Mouse (Mus musculus): Measurements from ENCODE around the gene Zdhhc12.
A peak's percentile ranks its signal among the peaks of the same experiment; 100 is the strongest.

Zdhhc12 gene

DNA sequence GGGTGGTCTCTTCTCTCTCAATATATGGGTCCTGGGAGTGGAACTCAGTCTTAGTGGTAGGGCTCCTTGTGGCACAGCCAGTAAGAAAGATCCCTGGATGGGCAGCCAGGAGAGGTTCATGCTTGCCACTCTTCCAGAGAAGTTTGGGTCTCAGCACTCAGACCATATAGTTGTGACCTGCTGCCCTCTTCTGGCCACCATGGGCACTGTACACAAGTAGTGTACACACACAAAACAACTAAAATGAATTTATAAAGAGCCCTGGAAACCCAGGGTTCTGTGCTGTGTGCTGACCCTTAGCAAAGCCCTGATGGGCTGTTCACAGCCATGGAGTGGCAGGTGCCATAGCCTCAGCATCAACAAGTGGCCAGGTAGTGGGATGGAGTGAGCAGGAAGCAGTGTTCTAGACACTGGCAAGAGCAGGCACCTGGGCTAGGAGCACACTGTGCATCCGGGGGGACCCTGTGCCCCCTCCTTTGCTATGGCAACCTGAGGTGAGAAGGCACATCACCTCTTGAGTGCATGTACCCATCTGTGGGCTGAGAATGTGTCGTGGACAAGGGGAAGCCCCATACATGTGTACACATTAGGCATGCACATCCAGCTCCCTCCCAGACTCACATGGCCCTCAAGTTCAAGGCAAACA, 2.6 kb upstream of the Zdhhc12 start:
- no peak for DNase-seq (ENCODE audit: low spot score)

DNA sequence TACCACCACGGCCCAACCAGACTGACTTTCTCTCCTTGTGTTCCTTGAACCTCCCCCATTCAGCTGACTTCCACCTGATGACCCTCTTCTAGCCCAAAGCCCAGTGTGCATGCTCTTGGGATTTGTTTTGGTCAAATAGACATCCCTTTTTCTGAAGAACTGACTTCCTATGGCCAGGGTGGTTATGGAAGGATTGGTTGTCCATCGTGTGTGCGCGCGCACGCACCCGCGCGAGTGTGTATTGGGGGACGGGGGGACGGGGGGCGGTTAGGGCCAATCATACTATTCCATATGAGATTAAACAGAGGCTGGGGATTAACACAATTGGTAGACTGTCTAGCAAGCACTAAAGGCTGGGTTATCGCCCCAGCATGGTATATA, 750 bp upstream of the Zdhhc12 start:
- DNase-seq (ENCODE audit: low spot score), result no peak

DNA sequence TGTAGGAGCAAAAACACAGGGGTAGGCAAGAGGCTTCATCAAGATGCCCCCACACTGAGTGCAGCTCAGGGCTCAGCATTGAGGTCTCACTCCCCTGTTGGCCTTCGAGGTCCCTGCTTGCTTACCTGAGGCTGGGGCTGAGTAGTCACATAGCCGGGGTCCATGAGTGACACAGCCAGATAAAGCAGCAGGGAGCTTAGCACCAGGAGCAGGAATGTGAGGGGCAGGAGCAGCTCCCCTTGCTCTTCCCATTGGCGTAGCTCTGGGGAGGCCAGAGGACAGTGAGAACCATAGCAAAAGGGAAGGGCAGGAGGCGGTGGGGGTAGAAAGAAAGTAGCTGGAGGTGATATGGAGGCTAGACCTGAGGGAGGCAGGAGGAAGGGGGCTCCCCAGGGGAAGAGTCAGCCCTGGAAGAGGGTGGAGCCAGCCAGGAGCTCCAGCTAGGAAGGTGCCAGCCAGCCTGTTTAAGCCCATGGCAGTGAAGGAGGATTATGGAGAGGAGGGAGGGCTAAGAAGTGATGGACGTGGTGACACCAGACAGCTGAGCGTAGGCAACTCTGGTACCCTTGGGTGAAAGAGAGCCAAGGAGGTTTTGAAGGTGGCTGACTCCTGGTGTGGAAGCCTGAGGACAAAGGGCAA, 1.0 kb downstream of the Zdhhc12 start:
- DNase-seq (ENCODE audit: low spot score), result no peak

DNA sequence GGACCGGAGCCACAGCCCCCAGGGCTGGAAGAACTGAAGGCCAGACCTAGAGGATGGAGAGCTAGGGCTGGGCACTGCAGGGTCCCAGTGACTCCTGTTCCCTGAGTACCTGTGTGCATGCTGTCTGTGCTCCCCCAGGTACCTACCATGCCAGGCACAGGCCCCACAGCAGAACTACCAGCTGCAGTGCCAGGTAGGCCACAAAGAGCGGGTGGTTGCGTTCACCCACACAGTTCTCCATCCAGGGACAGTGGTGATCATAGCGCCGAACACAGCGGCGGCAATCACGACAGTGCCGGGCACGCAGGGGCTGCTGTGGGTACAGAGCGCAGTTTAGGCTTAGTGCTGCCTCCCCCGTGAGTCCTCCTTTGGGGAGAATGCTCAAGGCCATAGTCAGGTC, 1.9 kb downstream of the Zdhhc12 start:
- no peak for DNase-seq (ENCODE audit: low spot score)

DNA sequence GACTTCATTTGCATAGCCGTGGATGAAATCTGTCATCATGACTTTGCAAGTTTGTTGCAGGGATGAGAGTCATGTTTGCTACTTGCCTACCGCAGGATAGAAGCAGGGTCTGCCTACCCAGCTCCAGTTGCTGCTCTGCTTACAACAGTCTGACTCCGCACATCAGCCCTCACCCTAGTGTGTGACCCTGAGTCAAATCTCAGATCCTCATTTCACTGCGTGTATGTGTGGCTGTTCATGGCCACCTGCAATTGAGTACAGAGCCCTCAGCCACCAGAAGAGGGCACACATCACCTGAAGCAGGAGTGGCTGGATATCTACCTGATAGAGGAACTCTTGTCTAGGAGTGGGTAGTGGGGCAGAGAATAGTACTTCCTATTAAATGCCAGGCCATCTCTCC, 6.1 kb downstream of the Zdhhc12 start:
- no peak for DNase-seq (ENCODE audit: low spot score)

DNA sequence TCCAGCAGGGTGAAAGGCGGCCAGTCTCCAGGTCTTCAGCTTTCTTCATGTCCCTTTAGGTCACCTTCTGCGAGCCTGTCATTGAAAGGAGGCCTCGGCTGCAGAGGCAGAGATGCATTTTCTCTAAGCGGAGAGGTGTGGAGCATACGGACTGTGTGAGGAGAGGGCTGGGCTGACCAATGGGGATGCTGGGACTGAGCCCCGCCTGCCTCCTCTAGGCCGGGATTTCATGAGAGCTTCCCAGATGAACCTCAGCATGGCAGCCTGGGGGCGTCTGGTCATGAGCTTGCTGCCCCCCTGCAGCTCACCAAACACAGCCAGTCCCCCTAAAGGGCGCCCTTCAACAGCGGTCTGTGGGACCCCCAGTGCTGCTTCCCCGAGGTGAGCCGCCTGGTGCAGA, 8.8 kb downstream of the Zdhhc12 start:
- DNase-seq (ENCODE audit: low spot score), result no peak

DNA sequence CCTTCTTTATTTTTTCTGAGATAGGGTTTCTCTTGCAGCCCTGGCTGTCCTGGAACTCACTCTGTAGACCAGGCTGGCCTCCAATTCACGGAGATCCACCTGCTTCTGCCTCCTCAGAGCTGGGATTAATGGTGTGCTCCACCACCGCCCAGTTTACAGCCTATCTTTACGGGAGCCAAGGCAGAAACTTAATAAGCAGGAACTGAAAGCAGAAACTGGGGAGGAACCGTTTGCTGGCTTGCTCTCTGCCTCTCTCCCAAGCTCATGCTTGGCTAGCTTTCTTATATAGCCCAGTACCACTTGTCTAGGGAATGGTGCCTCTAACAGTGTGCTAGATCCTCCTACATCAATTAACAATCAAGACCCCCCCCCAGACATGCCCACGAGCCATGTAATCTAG, 9.3 kb downstream of the Zdhhc12 start:
- no peak for DNase-seq (ENCODE audit: low spot score)

DNA sequence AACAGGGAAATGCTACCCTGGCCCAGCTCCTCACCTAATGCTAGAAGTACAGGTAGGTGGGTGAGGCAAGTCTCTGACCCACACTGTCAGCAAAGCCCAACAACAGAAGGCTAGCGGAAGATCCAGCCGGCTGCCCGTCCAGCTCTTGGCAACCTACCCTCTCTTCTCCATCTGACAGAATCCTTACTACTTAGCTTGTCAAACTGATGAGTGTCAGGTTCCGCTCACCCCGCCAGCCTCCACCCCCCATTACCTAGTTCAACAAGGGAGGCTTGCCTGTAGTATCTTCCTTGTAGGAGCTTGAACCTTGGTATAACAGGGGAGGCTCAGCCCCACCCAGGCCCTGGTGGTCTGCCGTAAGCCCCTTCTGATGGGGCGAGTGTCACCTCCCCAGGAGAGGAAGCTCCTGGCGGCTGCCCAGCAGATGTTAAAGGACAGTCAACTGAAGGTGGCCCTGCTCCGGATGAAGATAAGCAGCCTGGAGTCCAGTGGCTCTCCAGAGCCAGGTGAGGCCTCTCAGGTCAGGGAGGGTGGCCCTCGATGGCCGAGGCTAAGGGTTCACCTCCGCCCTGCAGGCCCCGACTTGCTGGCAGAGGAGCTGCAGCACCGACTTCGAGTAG, 13.2 kb downstream of the Zdhhc12 start:
- no peak for DNase-seq (ENCODE audit: low spot score)

DNA sequence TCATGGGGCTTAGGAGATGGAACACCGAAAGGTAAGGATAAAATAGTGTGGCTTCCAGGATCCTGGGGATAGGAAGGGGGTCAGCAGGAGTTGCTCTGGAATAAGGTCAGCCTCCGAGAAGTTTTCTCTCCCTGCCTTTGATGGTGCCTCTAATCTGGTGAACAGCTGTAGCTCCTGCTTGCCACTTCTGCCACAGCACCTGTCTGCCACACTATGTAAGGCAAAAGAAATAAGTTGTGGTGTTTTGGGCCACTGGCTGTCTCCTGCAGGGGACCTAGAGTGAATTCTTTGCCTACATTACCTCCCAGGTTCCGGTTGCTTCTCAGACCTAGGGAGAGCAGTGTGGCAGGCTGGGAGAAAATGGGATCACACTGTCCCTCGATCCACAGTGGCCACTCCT, 14.7 kb downstream of the Zdhhc12 start:
- no peak for DNase-seq (ENCODE audit: low spot score)

DNA sequence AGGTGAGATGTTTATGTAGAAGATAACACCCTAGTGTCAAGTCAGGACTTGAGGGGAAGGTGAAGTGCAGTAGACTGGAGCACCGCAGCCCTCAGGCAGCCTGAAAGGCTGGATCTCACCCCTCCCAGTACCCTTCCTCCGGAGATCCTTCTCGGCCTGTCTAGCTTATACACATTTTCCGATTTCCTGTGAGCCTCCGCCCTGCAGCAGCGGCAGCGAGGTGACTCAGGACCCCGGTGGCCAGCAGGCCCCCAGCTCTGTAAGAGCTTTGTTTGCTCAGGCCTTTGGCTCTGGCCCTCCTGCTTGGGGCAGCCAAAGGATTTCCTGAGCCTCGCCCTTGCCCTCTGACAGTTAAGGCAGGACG, 15.1 kb downstream of the Zdhhc12 start:
- no peak for DNase-seq (ENCODE audit: low spot score)

DNA sequence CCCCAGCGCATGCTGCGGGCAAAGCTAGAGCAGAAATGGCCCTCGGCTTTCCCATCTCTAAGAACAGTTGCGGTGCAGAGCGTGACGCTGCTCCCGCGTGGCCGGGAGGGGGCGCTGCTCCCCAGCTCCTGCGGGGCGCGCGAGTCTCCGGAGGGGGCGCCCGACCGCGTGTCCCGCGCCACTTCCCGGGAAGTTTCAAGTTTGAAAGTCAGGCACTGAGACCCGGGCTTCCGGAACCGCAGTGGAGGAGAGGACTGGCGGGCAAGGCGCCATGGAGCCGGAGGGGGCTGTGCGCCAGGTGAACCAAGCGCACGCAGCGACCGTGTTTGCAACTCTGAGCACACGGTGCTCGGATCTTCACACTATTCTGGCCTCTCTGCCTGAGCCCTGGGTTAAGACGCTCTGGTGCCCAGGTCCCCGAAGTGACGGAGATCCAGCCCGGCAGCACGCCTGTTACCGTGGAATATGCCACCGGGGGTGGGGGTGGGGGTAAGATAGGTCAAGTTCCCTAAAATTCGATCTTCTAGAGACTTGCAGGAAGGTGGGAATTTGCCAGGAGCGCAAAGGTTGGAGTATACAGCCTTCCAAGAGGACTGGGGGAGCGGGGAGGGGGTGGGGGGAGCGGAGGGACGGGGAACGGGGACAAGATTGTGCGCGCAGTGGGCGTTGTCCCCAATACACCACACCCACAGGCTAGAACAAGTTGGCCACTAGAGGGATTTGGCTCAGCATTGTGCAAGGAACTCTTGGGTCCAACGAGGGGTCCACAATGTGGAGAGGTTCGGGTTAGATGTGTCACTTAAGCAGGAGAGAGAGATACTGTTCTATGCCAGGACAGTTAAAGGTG, 15.7 kb downstream of the Zdhhc12 start, which contains the start of gene Pkn3:
Pkn3 (plus strand) TSS at position 183 of the 847 bp plus-strand sequence.
- peak; percentile 54 for DNase-seq (ENCODE audit: low spot score)

DNA sequence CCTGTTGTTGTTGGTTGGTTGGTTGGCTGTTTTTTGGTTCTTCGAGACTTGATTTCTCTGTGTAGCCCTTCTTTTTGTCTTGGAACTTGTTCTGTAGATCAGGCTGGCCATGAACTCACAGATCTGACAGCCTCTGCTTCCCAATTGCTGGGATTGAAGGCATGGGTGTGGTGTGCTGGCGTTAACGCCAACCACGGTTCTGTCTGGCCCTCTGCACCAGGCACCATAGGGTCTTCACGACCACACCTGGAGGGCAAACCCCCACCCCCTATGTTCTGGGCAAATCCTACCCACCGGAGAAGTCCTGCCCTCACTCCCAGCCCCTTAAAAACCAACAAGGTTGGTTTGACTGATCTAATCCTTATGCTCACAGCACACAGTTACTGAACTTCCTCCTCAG, 16.5 kb downstream of the Zdhhc12 start:
- DNase-seq (ENCODE audit: low spot score), result no peak

DNA sequence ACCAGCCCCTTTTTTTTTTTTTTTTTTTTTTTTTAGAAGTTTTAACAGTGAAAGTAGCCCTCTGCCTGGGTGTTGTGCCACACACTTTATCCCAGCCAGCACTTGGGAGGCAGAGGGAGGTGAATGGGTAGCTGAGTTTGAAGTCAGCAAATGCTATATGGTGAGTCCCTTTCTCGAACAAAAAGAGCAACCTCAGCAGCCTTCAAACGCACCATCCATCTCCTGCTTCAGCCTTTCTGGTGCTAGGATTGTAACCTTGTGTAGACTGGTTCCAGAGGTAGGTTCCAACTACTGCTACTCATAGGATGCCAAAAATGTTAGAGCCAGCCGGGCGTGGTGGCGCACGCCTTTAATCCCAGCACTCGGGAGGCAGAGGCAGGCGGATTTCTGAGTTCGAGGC, 17.0 kb downstream of the Zdhhc12 start:
- DNase-seq (ENCODE audit: low spot score), result no peak

DNA sequence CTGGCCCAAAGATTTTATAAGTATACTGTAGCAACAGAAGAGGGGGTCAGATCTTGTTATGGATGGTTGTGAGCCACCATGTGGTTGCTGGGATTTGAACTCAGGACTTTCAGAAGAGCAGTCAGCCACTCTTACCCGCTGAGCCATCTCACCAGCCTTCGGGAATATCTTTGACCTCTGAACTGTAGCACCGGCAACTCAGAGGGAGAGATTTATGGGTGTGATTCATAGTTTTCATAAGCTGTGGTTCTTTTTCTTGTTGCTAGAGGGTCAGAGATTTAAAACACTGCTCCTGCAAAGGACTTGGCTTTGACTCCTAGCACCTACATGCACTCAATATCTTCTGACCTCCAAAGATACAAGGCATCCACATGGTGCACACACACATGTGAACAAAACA, 17.8 kb downstream of the Zdhhc12 start:
- DNase-seq (ENCODE audit: low spot score), result no peak

DNA sequence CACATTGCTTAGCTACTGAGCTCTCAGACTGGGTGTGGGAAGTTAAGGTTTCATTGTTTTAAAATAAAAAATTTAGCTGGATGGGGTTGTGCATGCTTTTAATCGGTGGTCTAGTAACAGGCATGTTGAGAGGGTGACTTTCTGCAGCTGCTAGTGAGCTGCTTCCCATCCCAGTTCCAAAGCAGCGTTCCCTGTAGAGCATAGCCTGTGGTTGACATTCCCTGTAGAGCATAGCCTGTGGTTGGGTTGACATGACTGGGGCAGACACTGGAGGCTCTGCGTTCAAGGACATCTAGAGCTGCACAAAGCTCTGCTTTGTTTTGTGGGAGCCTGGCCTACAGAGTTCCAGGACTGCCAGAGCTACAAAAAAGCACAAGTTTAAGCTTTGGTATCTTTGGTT, 20.2 kb downstream of the Zdhhc12 start:
- DNase-seq (ENCODE audit: low spot score), result no peak

DNA sequence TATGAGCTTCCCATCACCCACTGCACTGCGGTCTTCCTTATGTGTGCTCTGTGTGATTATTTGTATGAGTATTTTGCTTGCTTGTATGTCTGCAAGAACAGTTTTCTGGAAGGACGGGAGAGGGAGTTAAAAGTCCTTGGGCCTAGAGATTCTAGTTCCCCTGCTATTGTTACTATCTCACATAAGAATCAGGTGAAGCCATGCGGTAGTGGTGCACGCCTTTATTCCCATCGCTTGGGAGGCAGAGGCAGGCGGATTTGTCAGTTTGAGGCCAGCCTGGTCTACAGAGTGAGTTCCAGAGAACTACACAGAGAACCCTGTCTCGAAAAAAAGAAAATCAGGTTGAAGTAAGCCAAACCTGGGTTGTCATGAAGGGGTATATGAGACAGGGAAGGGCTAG, 20.6 kb downstream of the Zdhhc12 start:
- no peak for DNase-seq (ENCODE audit: low spot score)

DNA sequence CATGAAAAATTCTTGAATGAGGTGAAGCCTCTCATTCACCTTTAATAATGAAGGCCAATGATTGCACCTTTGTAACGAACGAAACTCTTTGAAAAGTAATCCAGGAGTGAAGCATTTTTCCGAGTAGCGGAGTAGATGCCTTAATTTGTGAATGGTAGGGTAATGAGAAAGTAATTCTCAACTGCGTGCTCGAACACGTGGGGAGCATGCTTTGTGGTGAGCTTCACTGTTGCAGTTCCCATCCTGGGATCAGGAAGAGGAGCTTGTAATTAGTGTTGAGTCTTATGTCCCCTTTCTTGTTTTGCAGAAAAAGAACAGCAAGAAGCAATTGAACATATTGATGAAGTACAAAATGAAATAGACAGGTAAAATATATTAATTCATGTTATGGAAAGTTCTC, 25.5 kb downstream of the Zdhhc12 start:
- DNase-seq (ENCODE audit: low spot score), result no peak

DNA sequence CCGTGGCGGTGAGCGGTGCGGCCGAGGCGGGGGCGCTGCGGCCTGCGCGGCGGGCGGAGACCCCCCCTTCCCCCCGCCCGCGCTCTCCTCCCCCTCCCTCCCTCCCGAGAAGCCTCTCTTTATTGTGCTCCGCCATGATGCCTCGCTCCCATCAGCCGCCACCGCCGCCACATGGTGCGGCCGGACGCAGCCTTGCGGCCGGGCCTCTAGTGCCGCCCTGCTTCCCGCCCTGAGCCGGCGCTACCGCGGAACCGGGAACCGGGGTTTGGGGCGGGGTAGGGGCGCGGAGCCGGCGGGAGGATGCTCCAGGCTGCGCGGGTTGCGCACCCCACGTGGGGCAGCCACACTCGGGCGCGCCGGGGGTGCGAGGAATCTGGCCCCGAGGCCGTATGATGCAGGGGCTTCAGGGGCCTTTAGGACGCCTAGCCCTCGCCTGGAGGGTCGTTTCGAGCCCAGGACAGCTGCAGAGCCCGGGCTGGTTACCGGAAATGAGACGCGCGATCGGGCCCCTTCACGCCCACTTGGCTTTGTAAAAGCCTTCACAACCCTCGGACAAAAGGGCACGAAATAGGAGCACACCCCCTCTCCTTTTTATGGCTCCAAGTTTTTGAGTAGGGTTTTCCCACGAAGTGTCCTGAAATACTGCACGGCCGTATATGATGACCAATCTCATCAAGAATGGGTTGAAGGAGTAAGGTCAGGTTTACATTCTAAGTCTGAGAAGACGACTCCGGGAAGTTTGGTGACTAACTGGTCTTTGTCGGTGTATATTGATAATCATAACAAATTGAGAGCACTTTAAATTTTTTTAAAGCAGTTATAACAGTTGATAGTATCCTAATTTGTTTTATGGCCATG, 26.2 kb downstream of the Zdhhc12 start:
- no peak for DNase-seq (ENCODE audit: low spot score)

DNA sequence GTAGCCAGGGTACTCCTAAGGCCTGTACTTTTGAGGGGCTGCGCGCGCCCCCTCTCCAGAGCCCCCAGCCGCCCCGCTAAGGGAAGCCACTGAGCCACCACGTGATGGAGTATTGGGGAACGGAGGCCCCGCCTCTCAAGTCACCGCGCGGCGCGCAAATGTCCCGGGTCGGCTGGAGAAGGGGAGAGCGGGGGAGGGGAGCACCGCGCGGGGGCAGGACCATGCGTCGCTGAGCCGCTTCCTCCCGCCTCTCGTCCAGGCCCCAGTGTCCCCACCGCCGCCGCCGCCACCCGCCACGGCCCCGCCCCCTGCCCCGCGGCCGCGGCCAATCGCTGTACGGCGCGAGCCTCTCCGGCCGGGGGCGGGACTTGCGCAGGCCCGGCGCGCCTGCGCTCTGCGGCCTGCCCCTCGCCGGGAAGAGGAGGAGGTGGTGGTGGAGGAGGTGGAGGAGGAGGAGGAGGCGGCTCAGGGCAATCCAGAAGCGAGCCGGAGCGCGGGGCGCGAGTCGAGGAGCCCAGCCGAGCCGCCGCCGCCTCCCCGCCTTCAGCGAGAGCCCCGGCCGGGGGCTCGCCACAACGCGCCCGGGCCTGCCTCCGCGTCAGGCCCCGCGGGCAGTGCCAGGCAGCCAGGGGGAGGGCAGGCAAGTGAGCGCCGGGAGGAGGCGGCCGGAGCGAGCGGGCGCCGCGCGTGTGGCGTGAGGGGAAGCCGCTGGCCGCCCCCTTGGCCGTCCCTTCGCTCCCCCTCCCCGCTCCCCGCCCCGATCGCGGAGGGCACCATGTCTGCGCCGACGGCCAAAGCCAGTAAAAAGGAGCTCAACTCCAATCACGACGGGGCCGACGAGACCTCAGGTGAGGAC, 27.2 kb downstream of the Zdhhc12 start:
- DNase-seq (ENCODE audit: low spot score), result peak; percentile 82

DNA sequence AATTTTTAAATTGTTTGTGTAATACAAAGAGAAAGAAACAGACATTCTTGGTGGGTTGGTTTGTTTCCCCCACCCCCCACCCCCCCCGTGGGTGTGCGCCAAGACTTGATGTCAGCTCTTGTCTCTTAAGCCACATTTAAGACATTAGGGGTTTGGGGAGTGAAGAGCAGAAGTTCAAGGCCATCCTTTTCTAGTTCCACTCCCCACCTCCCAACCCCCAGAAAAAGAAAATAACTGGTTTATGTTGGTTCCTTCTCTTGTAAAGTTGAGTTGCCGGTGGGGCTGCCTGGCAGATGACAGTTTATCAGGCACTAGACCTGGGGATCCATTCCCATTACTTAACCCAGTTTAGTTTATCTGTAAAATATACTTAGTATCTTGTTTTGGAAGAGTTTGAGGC, 29.1 kb downstream of the Zdhhc12 start:
- no peak for DNase-seq (ENCODE audit: low spot score)

DNA sequence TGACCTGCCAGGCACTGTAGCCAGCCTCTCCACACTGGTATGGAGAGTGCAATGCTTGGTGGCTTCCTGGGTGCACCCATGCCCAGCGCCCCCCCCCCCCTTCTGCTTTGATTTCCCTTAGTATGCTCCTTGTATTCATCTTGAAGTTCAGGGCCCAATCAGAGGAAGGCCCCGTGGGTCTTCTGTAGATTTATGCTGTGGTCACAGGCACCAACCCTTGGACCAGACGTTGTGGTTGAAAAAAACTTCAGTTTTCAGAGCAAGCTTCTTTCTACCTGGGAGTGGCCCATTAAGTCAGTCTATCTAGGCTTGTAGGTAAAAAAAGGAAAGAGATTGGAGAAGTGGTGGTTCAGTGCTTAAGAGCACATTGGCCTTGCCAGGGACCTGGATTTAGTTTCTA, 29.7 kb downstream of the Zdhhc12 start:
- DNase-seq (ENCODE audit: low spot score), result no peak

Measured in urinary bladder, postnatal 10 days (tissue).